Mouse (Mus musculus): Measurements from ENCODE around the gene Nkiras2. TPM values are rescaled to one million over a fixed set of nuclear protein-coding genes. Genes with fewer than 3 reads are reported as not detected.

The Nkiras2 gene
- polyA plus RNA-seq, 1 experiment from 2014 or later: 99.1 TPM

DNA sequence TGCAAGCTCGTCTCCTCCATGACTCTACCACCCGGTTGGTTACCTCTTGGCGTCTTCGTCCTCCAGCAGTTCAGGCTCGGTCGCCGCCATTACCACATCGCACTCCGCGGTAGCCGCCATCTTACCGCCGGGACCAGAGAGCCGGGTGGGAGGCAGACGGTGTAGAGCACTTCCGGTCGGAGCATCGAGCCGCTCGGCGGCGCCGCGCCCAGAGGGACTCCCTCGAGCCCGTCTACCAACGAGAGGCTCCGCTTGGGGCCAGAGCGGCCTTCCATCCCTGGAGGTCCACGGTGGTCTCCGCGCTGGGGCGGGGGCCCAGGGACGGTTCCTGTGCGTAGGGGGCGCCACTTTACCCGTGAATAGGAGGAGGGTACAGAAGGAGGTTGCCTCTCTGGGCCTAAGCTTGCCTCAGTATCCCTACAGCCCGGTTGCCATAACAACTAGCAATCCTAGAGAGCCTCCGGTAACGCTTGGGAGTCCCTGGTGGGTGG is 486 bp downstream of the Nkiras2 start:
- 0% methylated on average over 39 of the region's 40 CpGs for WGBS
- Histone ChIP-seq H3K9ac (ENCODE audit: low read depth, low read length) (peak overlapping the region; percentile 90), H3K4me3 (ENCODE audit: low read length) (peak overlapping the region; percentile 78)

DNA sequence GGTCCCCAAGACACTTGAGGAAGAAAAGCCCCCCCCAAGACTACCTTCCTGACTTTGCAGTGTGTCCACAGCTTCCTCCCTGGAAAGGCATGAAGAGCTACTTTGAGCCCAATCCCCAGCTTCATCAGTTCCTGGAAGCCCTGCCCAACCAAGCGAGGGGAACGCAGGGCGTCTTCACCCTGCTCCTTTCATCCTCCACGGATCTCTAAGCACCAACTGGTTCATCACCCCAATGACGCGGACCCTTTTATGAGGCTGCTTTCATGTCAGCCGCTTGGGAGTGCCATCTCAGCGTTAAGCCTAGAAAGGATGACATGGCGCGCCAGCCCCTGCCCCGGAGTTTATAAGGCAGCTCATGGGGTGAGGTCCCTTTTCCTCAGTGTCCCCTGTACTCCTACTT is 938 bp downstream of the Nkiras2 start, which contains the start of gene Dnajc7:
Gene Dnajc7 (minus strand): TSS at position 187 of the 400 bp plus-strand sequence.
- H3K9me3 ChIP-seq (ENCODE audit: control insufficient read depth, low read length): no peaks in the 10 kb centered on the region
- H3K27ac ChIP-seq (ENCODE audit: low read depth, low read length): peak within 1 kb of the TSS; percentile 90
- peaks cover 5% of the 10 kb centered on the region for H3K36me3 ChIP-seq (ENCODE audit: control insufficient read depth, insufficient read depth, low read length)
- 2% methylated on average over 11 of the region's 11 CpGs for WGBS
- H3K27me3 ChIP-seq (replicated peaks; ENCODE audit: control insufficient read depth, insufficient read depth, low read length): no peaks in the 10 kb centered on the region
- H3K4me1 ChIP-seq (ENCODE audit: control insufficient read depth, insufficient read depth, low read depth, low read length): peaks cover 21% of the 10 kb centered on the region
- H3K9ac ChIP-seq (ENCODE audit: low read depth, low read length): peak within 1 kb of the TSS; percentile 90
- H3K4me3 ChIP-seq (ENCODE audit: low read length): peak within 1 kb of the TSS; percentile 78
- ATAC-seq: no peak
- peak within 1 kb of the TSS; percentile 82 for H3K4me2 ChIP-seq (ENCODE audit: low read length)

More for the DNA sequence above, 486 bp downstream of the Nkiras2 start:
- Histone ChIP-seq H3K27me3 (replicated peaks; ENCODE audit: control insufficient read depth, insufficient read depth, low read length) (no peaks in the 10 kb centered on the region), H3K4me2 (ENCODE audit: low read length) (peak overlapping the region; percentile 82), H3K4me1 (ENCODE audit: control insufficient read depth, insufficient read depth, low read depth, low read length) (peaks cover 21% of the 10 kb centered on the region), H3K9me3 (ENCODE audit: control insufficient read depth, low read length) (no peaks in the 10 kb centered on the region), H3K36me3 (ENCODE audit: control insufficient read depth, insufficient read depth, low read length) (peaks cover under 1% of the 10 kb centered on the region; the same call in 1 of the 2 replicates), H3K27ac (ENCODE audit: low read depth, low read length) (peak overlapping the region; percentile 90)
- ATAC-seq: peak; percentile 97

DNA sequence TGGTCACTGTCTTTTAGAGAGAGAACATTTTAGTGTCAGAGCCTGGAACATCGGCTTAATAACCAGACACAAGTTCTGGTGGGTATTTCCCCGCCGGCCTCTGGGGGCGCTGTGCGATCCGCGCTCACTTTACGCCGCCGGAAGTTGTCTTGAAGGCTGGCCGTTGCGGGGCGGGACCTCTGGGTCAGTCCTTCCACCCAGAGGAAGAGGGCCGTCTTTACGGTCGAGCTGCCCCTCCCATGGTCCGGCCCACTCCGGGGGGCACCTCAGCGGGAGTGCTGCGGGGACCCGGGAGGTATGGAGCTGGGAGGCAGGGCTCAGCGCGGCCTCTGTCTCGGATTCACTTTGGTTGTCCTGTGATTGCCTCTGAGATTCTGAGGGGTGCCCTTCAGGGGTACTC is 3.7 kb downstream of the Nkiras2 start:
- WGBS: under 1% methylated on average over 24 of the region's 24 CpGs
- Histone ChIP-seq H3K4me3 (ENCODE audit: low read length) (peak overlapping the region; percentile 53), H3K4me2 (ENCODE audit: low read length) (peak overlapping the region; percentile 47), H3K4me1 (ENCODE audit: control insufficient read depth, insufficient read depth, low read depth, low read length) (peaks cover 17% of the 10 kb centered on the region), H3K36me3 (ENCODE audit: control insufficient read depth, insufficient read depth, low read length) (peaks cover 18% of the 10 kb centered on the region), H3K9ac (ENCODE audit: low read depth, low read length) (peak overlapping the region; percentile 75), H3K9me3 (ENCODE audit: control insufficient read depth, low read length) (no peaks in the 10 kb centered on the region), H3K27ac (ENCODE audit: low read depth, low read length) (peak overlapping the region; percentile 81), H3K27me3 (replicated peaks; ENCODE audit: control insufficient read depth, insufficient read depth, low read length) (no peaks in the 10 kb centered on the region)
- ATAC-seq: peak; percentile 65

DNA sequence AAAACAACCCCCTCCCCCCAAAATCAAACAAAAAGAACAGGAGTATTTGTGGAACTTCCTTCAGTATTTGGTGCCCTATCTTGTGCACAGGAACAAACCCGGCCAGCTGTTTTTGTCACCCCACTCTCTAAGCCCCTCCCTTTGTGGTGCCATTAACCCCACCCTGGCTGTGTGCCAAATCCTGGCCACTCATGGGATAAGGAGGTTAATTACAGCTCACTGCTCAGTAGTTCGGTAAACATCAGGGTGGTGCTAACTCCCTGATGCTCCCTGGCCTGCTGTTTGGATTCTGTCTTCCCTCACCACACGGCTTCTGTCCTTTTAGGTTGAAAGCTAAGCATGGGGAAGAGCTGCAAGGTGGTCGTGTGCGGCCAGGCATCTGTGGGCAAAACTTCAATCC is 4.8 kb downstream of the Nkiras2 start:
- no peak overlapping the region for H3K4me3 ChIP-seq (ENCODE audit: low read length)
- peaks cover 18% of the 10 kb centered on the region for H3K36me3 ChIP-seq (ENCODE audit: control insufficient read depth, insufficient read depth, low read length)
- no peaks in the 10 kb centered on the region for H3K9me3 ChIP-seq (ENCODE audit: control insufficient read depth, low read length)
- 50% methylated on average over 5 of the region's 5 CpGs for WGBS
- peak overlapping the region; percentile 47 for H3K4me2 ChIP-seq (ENCODE audit: low read length)
- H3K4me1 ChIP-seq (ENCODE audit: control insufficient read depth, insufficient read depth, low read depth, low read length): peaks cover 12% of the 10 kb centered on the region
- H3K9ac ChIP-seq (ENCODE audit: low read depth, low read length): no peak overlapping the region
- no peak for ATAC-seq
- no peaks in the 10 kb centered on the region for H3K27me3 ChIP-seq (replicated peaks; ENCODE audit: control insufficient read depth, insufficient read depth, low read length)
- H3K27ac ChIP-seq (ENCODE audit: low read depth, low read length): no peak overlapping the region

DNA sequence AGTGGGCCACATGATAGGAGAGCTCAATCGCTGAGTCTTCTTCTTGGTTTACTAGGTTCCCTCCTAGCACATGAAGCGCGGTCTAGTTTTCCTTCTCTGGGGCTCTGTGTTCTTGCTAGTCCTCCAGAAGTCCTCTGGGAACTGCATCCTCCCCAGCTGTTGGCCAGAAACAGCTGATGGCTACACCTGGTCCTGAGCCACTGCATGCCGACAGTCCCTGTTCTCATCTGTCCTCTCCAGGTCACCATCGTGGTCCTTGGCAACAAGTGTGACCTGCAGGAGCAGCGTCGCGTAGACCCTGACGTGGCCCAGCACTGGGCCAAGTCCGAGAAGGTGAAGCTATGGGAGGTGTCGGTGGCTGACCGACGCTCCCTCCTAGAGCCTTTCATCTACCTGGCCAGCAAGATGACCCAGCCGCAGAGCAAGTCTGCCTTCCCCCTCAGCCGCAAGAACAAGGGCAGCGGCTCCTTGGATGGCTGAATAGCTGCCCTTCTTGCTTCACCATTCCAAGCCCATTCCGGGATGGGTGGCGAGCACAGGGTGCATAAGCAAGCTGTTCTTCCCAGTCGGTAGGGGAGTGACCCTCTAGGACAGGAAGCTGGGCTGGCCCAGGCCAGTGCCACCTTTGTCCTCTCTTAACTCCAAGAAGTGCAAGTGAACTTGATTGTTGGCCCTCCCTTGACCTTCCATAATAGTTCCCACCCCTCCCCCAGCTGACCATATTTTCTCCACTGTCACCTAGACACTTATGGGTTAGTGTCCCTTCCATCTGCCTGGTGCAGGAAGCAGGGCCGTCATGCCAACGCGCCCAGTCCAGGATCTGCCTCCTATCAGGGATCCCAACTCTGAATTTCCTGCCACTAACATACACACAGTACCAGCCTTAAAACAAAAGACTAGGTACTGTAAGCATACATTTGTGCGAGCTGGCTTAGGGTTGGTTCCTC is 7.0 kb downstream of the Nkiras2 start:
- 95% methylated on average over 23 of the region's 23 CpGs for WGBS
- no peak for ATAC-seq

DNA sequence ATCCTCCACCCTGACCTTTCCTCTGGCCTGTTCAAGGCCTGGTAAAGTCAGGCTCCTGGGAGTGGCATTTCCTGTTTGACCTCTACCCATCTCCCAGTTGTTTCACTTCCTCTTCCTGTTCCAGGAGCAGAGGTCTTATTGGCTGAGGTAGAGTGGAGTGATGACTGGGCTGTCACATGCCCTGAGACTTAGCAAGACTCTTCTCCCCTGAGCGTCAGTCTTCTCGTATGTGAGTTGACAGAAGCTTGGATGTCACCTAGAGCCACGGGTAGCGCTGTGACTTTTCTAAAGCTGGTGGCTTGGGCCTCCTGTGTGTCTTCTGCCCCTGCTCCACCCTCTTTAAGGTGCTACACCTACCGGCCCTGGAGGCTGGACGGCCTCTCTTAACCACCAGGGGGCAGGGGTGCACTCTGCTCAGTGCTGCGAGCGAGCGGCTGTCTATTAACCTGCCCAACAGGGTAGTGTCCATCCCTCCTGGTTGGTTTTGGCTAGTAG is 7.7 kb downstream of the Nkiras2 start:
- H3K9me3 ChIP-seq (ENCODE audit: control insufficient read depth, low read length): no peaks in the 10 kb centered on the region
- ATAC-seq: peak; percentile 53; the same call in 1 of the 2 replicates
- peaks cover 13% of the 10 kb centered on the region for H3K4me1 ChIP-seq (ENCODE audit: control insufficient read depth, insufficient read depth, low read depth, low read length)
- H3K9ac ChIP-seq (ENCODE audit: low read depth, low read length): no peak overlapping the region
- H3K27me3 ChIP-seq (replicated peaks; ENCODE audit: control insufficient read depth, insufficient read depth, low read length): no peaks in the 10 kb centered on the region
- no peak overlapping the region for H3K27ac ChIP-seq (ENCODE audit: low read depth, low read length)
- H3K4me3 ChIP-seq (ENCODE audit: low read length): no peak overlapping the region
- H3K36me3 ChIP-seq (ENCODE audit: control insufficient read depth, insufficient read depth, low read length): peaks cover 18% of the 10 kb centered on the region
- WGBS: 26% methylated on average over 9 of the region's 9 CpGs
- H3K4me2 ChIP-seq (ENCODE audit: low read length): no peak overlapping the region

More for the DNA sequence above, 7.0 kb downstream of the Nkiras2 start:
- Histone ChIP-seq H3K36me3 (ENCODE audit: control insufficient read depth, insufficient read depth, low read length) (peaks cover 18% of the 10 kb centered on the region), H3K4me3 (ENCODE audit: low read length) (no peak overlapping the region), H3K9ac (ENCODE audit: low read depth, low read length) (no peak overlapping the region), H3K27me3 (replicated peaks; ENCODE audit: control insufficient read depth, insufficient read depth, low read length) (no peaks in the 10 kb centered on the region), H3K27ac (ENCODE audit: low read depth, low read length) (no peak overlapping the region), H3K4me1 (ENCODE audit: control insufficient read depth, insufficient read depth, low read depth, low read length) (peaks cover 13% of the 10 kb centered on the region), H3K4me2 (ENCODE audit: low read length) (no peak overlapping the region), H3K9me3 (ENCODE audit: control insufficient read depth, low read length) (no peaks in the 10 kb centered on the region)

DNA sequence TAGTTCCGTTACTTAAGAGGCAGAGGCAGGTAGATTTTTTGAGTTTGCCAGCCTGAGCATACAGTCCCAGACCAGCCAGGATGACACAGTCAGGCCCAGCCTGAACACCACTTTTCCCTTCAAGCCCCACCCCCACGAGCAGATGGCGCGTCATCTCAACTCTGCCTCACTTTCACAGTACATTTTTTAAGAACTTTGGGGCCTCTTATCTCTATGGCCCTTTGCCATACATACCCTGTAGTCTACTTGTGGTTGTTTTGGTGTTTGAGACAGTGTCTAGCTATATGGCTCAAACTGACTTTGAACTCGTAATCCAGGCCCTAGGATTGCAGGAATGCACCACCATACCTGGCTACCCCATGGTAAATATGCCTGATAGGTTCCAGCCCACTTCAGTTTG is 9.0 kb downstream of the Nkiras2 start:
- 81% methylated on average over 5 of the region's 5 CpGs for WGBS
- Histone ChIP-seq H3K9ac (ENCODE audit: low read depth, low read length) (no peak overlapping the region), H3K4me1 (ENCODE audit: control insufficient read depth, insufficient read depth, low read depth, low read length) (peaks cover 13% of the 10 kb centered on the region), H3K27me3 (replicated peaks; ENCODE audit: control insufficient read depth, insufficient read depth, low read length) (no peaks in the 10 kb centered on the region), H3K36me3 (ENCODE audit: control insufficient read depth, insufficient read depth, low read length) (peaks cover 18% of the 10 kb centered on the region), H3K27ac (ENCODE audit: low read depth, low read length) (peak overlapping the region; percentile 25; the same call in 1 of the 2 replicates), H3K4me2 (ENCODE audit: low read length) (no peak overlapping the region), H3K9me3 (ENCODE audit: control insufficient read depth, low read length) (no peaks in the 10 kb centered on the region), H3K4me3 (ENCODE audit: low read length) (no peak overlapping the region)
- ATAC-seq: no peak

DNA sequence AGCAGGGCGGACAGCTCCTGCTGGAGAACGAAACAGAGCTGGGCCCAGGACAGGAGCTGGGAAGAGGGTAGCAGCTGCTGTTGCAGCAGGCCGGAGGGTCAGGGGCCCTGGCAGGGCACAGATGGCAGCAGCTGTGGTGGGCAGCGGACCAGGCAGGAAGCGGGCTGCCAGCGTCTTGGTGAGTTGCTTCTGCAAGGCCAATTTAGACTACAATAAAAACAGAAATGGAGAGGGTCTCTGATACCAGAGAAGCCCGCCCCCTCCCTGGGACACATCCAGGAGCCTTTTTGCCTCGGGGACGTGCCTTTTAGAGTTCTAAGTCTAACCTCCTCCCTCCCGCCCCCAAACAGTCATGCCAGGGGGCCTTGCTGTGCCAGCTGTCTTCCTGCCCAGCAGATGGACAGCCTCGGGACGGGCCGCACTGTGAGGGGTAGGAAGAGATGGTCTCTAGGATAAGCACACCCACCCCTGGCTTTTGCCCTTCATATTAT is 9.9 kb downstream of the Nkiras2 start:
- peak; percentile 70 for ATAC-seq
- H3K36me3 ChIP-seq (ENCODE audit: control insufficient read depth, insufficient read depth, low read length): peaks cover 18% of the 10 kb centered on the region
- H3K9me3 ChIP-seq (ENCODE audit: control insufficient read depth, low read length): no peaks in the 10 kb centered on the region
- H3K27ac ChIP-seq (ENCODE audit: low read depth, low read length): peak overlapping the region; percentile 39; the same call in 1 of the 2 replicates
- H3K4me2 ChIP-seq (ENCODE audit: low read length): no peak overlapping the region
- 30% methylated on average over 13 of the region's 13 CpGs for WGBS
- peak overlapping the region; percentile 45 for H3K9ac ChIP-seq (ENCODE audit: low read depth, low read length)
- H3K27me3 ChIP-seq (replicated peaks; ENCODE audit: control insufficient read depth, insufficient read depth, low read length): no peaks in the 10 kb centered on the region
- no peak overlapping the region for H3K4me3 ChIP-seq (ENCODE audit: low read length)
- H3K4me1 ChIP-seq (ENCODE audit: control insufficient read depth, insufficient read depth, low read depth, low read length): peaks cover 9% of the 10 kb centered on the region

DNA sequence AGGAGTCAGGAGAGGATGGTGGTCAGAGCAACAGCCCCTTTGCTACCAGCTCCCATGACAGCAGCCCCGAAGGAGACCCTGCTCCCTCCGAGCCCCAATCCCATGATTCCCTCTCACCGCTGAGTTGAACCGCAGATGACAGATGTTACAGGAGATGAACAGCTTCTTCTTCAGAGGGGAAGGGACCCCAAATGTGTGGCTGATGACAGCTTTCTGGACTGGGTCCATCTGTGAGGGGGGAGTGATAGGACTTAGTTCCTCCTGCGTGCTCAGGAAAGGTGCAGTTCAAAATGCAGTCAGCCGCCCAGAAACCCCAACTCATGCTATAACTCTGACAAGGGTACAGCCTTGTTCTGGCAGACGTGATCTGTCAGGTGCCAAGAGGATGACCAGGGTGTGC is 15.5 kb downstream of the Nkiras2 start:
- no peaks in the 10 kb centered on the region for H3K4me1 ChIP-seq (ENCODE audit: control insufficient read depth, insufficient read depth, low read depth, low read length)
- H3K9me3 ChIP-seq (ENCODE audit: control insufficient read depth, low read length): no peaks in the 10 kb centered on the region
- no peak overlapping the region for H3K9ac ChIP-seq (ENCODE audit: low read depth, low read length)
- H3K27ac ChIP-seq (ENCODE audit: low read depth, low read length): no peak overlapping the region
- H3K4me2 ChIP-seq (ENCODE audit: low read length): no peak overlapping the region
- H3K36me3 ChIP-seq (ENCODE audit: control insufficient read depth, insufficient read depth, low read length): no peaks in the 10 kb centered on the region
- ATAC-seq: no peak
- H3K27me3 ChIP-seq (replicated peaks; ENCODE audit: control insufficient read depth, insufficient read depth, low read length): no peaks in the 10 kb centered on the region
- no peak overlapping the region for H3K4me3 ChIP-seq (ENCODE audit: low read length)
- WGBS: 69% methylated on average over 7 of the region's 7 CpGs

Measured in hindbrain, embryonic 16.5 days (tissue).